Mouse (Mus musculus): ENCODE data around the gene Hils1.

Gene Hils1

DNA sequence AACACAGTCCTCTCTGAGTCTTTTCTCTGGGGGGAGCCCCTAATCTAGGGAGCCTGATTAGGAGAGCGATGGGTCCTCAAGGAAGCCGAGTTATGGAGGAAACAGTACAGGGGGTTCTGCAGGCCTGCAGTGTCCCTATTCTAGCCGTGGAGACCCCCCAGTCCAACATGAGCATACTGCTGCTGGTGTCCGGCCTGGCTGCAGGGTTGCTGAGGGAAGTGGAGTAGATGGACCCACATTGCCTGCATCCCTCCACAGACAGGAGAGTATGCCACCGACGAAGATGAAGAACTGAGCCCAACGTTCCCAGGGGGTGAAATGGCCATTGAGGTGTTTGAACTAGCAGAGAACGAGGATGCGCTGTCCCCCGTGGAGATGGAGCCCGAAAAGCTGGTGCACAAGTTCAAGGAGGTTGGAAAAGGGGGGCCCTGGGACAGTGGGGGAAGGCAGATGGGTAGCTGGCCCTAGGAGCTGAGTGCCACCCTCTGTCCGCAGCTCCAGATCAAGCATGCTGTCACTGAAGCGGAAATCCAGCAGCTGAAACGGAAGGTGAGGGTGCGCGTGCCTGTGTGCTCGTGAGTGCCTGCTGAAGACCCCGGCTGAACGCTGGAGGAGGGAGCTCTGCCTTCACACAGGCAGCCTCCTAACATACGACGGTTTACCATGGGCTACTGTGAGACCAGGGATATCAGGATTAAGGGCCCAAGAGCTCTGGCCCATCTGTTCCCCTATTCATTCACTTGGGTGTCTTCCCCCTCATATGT lies 34.4 kb downstream of the Hils1 start:
- TF ChIP-seq GATA4 (IDR thresholded peaks at IDR 0.05; ENCODE audit: insufficient replicate concordance, low read length), result no peak

DNA sequence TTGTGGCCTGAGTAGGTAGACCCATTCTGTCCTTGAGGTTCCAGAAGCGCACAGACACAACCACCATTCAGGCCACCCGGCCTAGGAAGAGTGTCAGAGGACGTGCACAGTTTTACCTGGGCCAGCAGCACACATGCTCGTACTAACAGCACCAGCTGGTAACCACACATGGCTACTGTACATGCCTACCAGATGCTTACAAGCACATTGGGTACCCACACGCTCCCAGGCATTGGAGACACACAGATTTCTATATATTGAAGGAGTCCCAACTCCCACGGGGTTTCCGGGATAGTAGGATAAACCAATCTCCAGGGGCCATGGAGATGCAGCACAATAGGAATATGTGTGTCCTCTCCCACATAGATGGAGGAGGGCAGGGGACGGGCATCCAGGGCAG lies 35.3 kb downstream of the Hils1 start:
- no peak for TF ChIP-seq GATA4 (IDR thresholded peaks at IDR 0.05; ENCODE audit: insufficient replicate concordance, low read length)

GRCm38 (mm10) chr11:95004136-95004936 lies 36.9 kb downstream of the Hils1 start:
- TF ChIP-seq GATA4 (IDR thresholded peaks at IDR 0.05; ENCODE audit: insufficient replicate concordance, low read length), result no peak

DNA sequence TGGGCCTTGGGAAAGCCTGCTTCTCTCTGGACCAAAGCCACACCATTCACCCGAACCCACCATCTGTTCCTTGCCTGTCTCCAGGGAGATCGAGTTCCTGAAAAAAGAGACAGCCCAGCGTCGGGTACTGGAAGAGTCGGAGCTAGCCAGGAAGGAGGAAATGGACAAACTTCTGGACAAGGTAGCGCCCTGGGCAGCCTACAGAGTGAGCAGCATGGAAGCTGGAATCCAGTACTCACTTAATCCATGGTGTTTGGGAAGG lies 37.5 kb downstream of the Hils1 start:
- TF ChIP-seq GATA4 (IDR thresholded peaks at IDR 0.05; ENCODE audit: insufficient replicate concordance, low read length), result no peak

GRCm38 (mm10) chr11:95006038-95006437 lies 38.6 kb downstream of the Hils1 start:
- no peak for TF ChIP-seq GATA4 (IDR thresholded peaks at IDR 0.05; ENCODE audit: insufficient replicate concordance, low read length)

DNA sequence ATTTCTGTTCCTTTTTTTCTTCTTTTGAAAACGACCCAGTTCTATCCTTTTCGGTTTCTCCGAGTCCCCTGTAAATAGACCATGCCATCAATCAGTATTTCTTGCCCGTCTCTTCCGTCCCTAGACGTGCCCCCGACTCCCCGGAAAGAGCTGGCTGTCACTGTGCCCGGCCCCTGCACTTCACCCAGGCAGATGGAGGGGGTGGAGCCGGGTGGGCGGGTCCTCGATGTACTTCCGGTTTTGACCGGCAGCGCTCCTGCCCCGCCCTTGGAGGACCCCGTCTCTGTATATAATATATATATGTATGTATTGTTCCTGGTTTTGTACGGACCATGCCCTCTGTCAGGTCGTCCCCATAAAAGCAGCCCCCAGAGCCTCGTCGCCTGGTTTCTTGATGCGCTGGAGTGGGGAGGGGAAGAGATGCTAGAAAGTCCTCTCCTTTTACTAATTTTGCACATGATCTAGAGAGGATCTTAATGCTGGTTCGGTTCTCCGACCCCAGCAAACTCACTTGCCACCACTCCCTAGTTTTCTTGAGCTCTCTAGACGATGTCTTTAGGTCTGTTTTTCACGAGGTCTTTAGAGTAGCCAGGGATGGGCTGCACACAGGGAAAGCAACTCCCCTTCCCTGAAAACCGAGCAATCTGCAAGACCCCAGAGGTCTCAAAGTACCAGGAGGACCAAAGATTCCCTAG lies 39.3 kb downstream of the Hils1 start:
- TF ChIP-seq GATA4 (IDR thresholded peaks at IDR 0.05; ENCODE audit: insufficient replicate concordance, low read length), result no peak

- TF ChIP-seq GATA4 (IDR thresholded peaks at IDR 0.05; ENCODE audit: insufficient replicate concordance, low read length), result no peak
Observed at GRCm38 (mm10) chr11:95007418-95007817, 40.0 kb downstream of the Hils1 start.

GRCm38 (mm10) chr11:95008661-95009628 lies 41.6 kb downstream of the Hils1 start:
- no peak for TF ChIP-seq GATA4 (IDR thresholded peaks at IDR 0.05; ENCODE audit: insufficient replicate concordance, low read length)

DNA sequence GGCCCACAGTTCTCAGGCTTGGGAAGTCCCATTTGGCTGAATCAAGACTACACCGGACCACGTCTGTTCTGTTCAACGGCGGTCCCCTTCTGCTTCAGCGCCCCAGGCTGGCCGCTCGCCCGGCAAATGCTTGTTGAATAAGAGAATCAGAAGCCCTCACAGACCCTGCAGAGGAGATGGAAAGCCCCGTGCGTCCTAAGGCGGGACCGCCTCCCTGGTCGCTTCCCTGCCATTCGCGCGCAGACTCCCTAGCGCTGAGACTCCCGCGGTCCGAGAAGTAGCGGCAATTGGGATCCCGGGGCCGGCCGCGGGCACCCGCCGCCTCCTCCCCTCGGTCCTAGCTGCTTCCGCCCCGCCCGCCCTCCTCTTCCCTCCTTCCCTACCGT lies 42.2 kb downstream of the Hils1 start, which contains the start of gene Samd14:
TSS of gene Samd14 (plus strand) at position 251 of the 386 bp plus-strand sequence.
- no peak for TF ChIP-seq GATA4 (IDR thresholded peaks at IDR 0.05; ENCODE audit: insufficient replicate concordance, low read length)

- no peak for TF ChIP-seq GATA4 (IDR thresholded peaks at IDR 0.05; ENCODE audit: insufficient replicate concordance, low read length)
Observed at GRCm38 (mm10) chr11:95010141-95010739, 42.8 kb downstream of the Hils1 start.

GRCm38 (mm10) chr11:95011416-95011815 lies 44.0 kb downstream of the Hils1 start:
- TF ChIP-seq GATA4 (IDR thresholded peaks at IDR 0.05; ENCODE audit: insufficient replicate concordance, low read length), result no peak

DNA sequence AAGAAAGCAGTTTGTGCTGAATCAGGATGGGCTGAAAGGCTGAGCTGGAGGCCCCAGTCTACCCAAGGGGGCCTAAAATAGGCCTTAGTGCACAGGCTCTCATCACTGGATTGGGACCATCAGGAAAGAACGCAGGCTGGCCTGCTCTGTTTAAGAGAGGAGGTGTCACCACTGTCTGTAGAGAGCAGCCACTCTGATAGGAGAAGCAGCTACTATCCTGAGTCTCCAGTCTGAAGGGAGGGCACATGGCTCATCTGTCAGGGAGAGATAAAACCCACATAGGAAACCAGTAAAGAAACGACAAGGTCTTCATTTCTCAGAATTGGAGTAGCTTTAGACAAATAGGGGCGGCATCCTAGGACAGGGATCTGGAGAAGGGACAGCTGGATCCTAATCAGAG lies 44.7 kb downstream of the Hils1 start:
- no peak for TF ChIP-seq GATA4 (IDR thresholded peaks at IDR 0.05; ENCODE audit: insufficient replicate concordance, low read length)

DNA sequence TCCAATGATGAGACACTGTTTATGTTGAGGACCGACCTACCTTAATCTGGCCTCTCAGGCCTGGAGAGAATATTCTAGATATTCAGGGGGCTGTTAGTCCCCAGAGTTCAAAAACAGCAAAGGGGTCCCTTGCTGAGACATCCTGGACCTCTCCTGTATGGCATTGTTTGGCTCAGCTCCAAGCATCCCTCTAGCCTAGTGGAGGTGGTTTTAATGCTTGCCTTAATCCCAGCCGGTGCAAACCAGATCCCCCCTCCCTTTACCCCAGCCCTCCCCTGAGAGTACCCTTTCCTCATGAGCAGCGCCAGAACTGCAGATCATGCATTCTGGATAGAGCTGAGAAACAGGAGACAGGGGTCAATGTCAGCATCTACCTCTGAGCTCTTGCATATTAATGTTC lies 45.1 kb downstream of the Hils1 start:
- TF ChIP-seq GATA4 (IDR thresholded peaks at IDR 0.05; ENCODE audit: insufficient replicate concordance, low read length), result no peak

DNA sequence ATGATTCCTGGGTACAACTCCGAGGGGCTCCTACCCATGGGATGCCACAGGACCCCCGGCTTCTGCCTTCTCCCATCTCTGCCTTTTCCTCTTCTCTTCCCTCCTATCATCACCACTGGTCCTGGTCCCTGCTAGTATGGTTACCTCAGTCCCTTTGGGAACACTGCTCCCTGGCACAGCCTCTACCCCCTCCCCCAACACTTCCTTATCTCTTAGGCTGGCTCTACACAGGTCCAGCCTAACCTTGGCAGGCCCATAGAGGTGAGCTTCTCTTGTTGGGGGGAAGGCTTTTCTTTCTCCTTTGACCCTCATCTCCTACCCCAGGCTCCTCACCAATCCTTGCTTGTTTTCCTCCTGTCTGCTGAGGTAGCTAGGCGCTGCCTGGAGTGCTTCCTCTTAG lies 48.1 kb downstream of the Hils1 start:
- TF ChIP-seq GATA4 (IDR thresholded peaks at IDR 0.05; ENCODE audit: insufficient replicate concordance, low read length), result no peak
